Mouse (Mus musculus) stomach, embryonic 14.5 days (tissue): ENCODE data around the gene Bicral. TPM values are rescaled to one million over a fixed set of nuclear protein-coding genes. Genes with fewer than 3 reads are reported as not detected.

Source experiments
- ATAC-seq: fragments of 200-750 bp; cut with Nextera tagmentation; 2 replicates; pipeline ENCODE4 v1.8.0; 2017; ENCODE audit warnings: low read depth, moderate TSS enrichment; ENCODE audit not compliant: insufficient number of reproducible peaks, insufficient read depth, low FRiP score
- H3K27ac ChIP-seq: fragments of 300-500 bp; sonication (generic); 2 replicates; pipeline ENCODE4 v1.5.1; 2014; ENCODE audit warnings: mild to moderate bottlenecking, low read length, moderate library complexity, mixed read lengths
- H3K27me3 ChIP-seq: fragments of 300-500 bp; sonication (generic); 2 replicates; pipeline ENCODE4 v1.6.1; 2014; ENCODE audit warnings: low read length, control low read depth, mixed read lengths; ENCODE audit not compliant: control insufficient read depth, insufficient read depth
- H3K36me3 ChIP-seq: fragments of 300-500 bp; sonication (generic); 2 replicates; pipeline ENCODE4 v1.6.1; 2014; ENCODE audit warnings: mild to moderate bottlenecking, control low read depth, low read length, moderate library complexity, mixed read lengths; ENCODE audit not compliant: control insufficient read depth, insufficient read depth
- H3K4me1 ChIP-seq: fragments of 300-500 bp; sonication (generic); 2 replicates; pipeline ENCODE4 v1.6.1; 2014; ENCODE audit warnings: low read length, control low read depth, mixed read lengths; ENCODE audit not compliant: control insufficient read depth, insufficient read depth
- H3K4me2 ChIP-seq: fragments of 300-500 bp; sonication (generic); replicated peaks from 2 replicates; pipeline ENCODE4 v1.6.1; 2014; ENCODE audit warnings: low read depth, low read length, control low read depth
- H3K4me3 ChIP-seq: fragments of 300-500 bp; sonication (generic); 2 replicates; pipeline ENCODE4 v1.5.1; 2014; ENCODE audit warnings: low read depth, low read length, control low read depth
- H3K9ac ChIP-seq: fragments of 300-500 bp; sonication (generic); replicated peaks from 2 replicates; pipeline ENCODE4 v1.6.1; 2014; ENCODE audit warnings: low read depth, mild to moderate bottlenecking, control low read depth, low read length, moderate library complexity, mixed read lengths
- H3K9me3 ChIP-seq: fragments of 300-500 bp; sonication (generic); 2 replicates; pipeline ENCODE4 v1.6.1; 2016; ENCODE audit warnings: low read depth, low read length, control low read depth; ENCODE audit not compliant: control insufficient read depth
- WGBS: fragments of 180-500 bp; shearing (Covaris S2); extraction: QIAGEN DNeasy Blood & Tissue Kit; methylation state at CpG from one replicate; pipeline ENCODE4 v1.1.7; 2014; 5-methylcytosine and 5-hydroxymethylcytosine counted together
- polyA plus RNA-seq: library from polyadenylated mRNA; unstranded; fragments of >200 nt; fragmentation: Nextera tagmentation; extraction: Ambion mirVana; gene quantifications from 2 replicates; pipeline ENCODE4 v1.2.1, GENCODE M21; 2014

The Bicral gene
- polyA plus RNA-seq, 1 experiment from 2014 or later: 6.6 TPM

GRCm38 (mm10) chr17:46866836-46867235 lies 8.6 kb upstream of the Bicral start:
- H3K9ac ChIP-seq: no peak overlapping the region
- H3K36me3 ChIP-seq: no peaks in the 10 kb centered on the region
- no peak overlapping the region for H3K27ac ChIP-seq
- H3K4me2 ChIP-seq: no peak overlapping the region
- H3K9me3 ChIP-seq: no peaks in the 10 kb centered on the region
- WGBS: 87% methylated on average over 12 of the region's 12 CpGs
- no peaks in the 10 kb centered on the region for H3K27me3 ChIP-seq
- no peaks in the 10 kb centered on the region for H3K4me1 ChIP-seq
- no peak for ATAC-seq
- no peak overlapping the region for H3K4me3 ChIP-seq

- no peaks in the 10 kb centered on the region for H3K4me1 ChIP-seq
- no peak overlapping the region for H3K4me3 ChIP-seq
- no peak overlapping the region for H3K27ac ChIP-seq
- 68% methylated on average over 7 of the region's 7 CpGs for WGBS
- H3K9ac ChIP-seq: no peak overlapping the region
- no peak overlapping the region for H3K4me2 ChIP-seq
- no peaks in the 10 kb centered on the region for H3K9me3 ChIP-seq
- no peaks in the 10 kb centered on the region for H3K36me3 ChIP-seq
- H3K27me3 ChIP-seq: no peaks in the 10 kb centered on the region
- no peak for ATAC-seq
Observed at GRCm38 (mm10) chr17:46864566-46865195, 6.4 kb upstream of the Bicral start.

- Histone ChIP-seq H3K4me1 (peaks cover 3% of the 10 kb centered on the region; the same call in 1 of the 2 replicates), H3K36me3 (no peaks in the 10 kb centered on the region), H3K27ac (no peak overlapping the region), H3K27me3 (no peaks in the 10 kb centered on the region), H3K4me3 (no peak overlapping the region), H3K4me2 (no peak overlapping the region), H3K9me3 (no peaks in the 10 kb centered on the region), H3K9ac (no peak overlapping the region)
- no peak for ATAC-seq
- 95% methylated on average over 4 of the region's 4 CpGs for WGBS
Observed at GRCm38 (mm10) chr17:46860120-46860519, 1.8 kb upstream of the Bicral start.

- 12% methylated on average over 9 of the region's 9 CpGs for WGBS
- Histone ChIP-seq H3K27me3 (no peaks in the 10 kb centered on the region), H3K9me3 (no peaks in the 10 kb centered on the region), H3K9ac (peak overlapping the region; percentile 100), H3K36me3 (no peaks in the 10 kb centered on the region), H3K27ac (peak overlapping the region; percentile 100), H3K4me1 (peaks cover 10% of the 10 kb centered on the region; the same call in 1 of the 2 replicates), H3K4me2 (peak overlapping the region; percentile 48), H3K4me3 (peak overlapping the region; percentile 96)
- no peak for ATAC-seq
Observed at GRCm38 (mm10) chr17:46858749-46859444, 615 bp upstream of the Bicral start.

- peak overlapping the region; percentile 100 for H3K27ac ChIP-seq
- no peaks in the 10 kb centered on the region for H3K9me3 ChIP-seq
- peak overlapping the region; percentile 96 for H3K4me3 ChIP-seq
- H3K9ac ChIP-seq: peak overlapping the region; percentile 100
- no peaks in the 10 kb centered on the region for H3K27me3 ChIP-seq
- WGBS: under 1% methylated on average over 35 of the region's 52 CpGs
- peak; percentile 76 for ATAC-seq
- H3K36me3 ChIP-seq: no peaks in the 10 kb centered on the region
- peaks cover 19% of the 10 kb centered on the region for H3K4me1 ChIP-seq
- peak overlapping the region; percentile 48 for H3K4me2 ChIP-seq
Observed at GRCm38 (mm10) chr17:46857361-46857902, 850 bp downstream of the Bicral start.

GRCm38 (mm10) chr17:46856471-46857360 lies 1.6 kb downstream of the Bicral start:
- Histone ChIP-seq H3K27me3 (no peaks in the 10 kb centered on the region), H3K9me3 (no peaks in the 10 kb centered on the region), H3K4me2 (peak overlapping the region; percentile 61), H3K27ac (peak overlapping the region; percentile 100), H3K4me1 (peaks cover 19% of the 10 kb centered on the region), H3K4me3 (peak overlapping the region; percentile 96), H3K9ac (peak overlapping the region; percentile 100), H3K36me3 (no peaks in the 10 kb centered on the region)
- WGBS: under 1% methylated on average over 87 of the region's 87 CpGs
- ATAC-seq: 0 out of 2 replicates have a peak, but pooled peaks have one; percentile 11

- WGBS: 13% methylated on average over 4 of the region's 4 CpGs
- no peaks in the 10 kb centered on the region for H3K27me3 ChIP-seq
- H3K27ac ChIP-seq: peak overlapping the region; percentile 100
- H3K9ac ChIP-seq: peak overlapping the region; percentile 100
- H3K36me3 ChIP-seq: no peaks in the 10 kb centered on the region
- no peaks in the 10 kb centered on the region for H3K9me3 ChIP-seq
- peaks cover 19% of the 10 kb centered on the region for H3K4me1 ChIP-seq
- peak overlapping the region; percentile 96 for H3K4me3 ChIP-seq
- peak overlapping the region; percentile 61 for H3K4me2 ChIP-seq
- no peak for ATAC-seq
Observed at GRCm38 (mm10) chr17:46856107-46856388, 2.2 kb downstream of the Bicral start.
